Mouse (Mus musculus) midbrain, embryonic 15.5 days (tissue): Measurements from ENCODE around the gene Golga2. TPM values are rescaled to one million over a fixed set of nuclear protein-coding genes. Genes with fewer than 3 reads are reported as not detected.

ENCODE experiments used
- ATAC-seq: fragments of 200-750 bp; cut with Nextera tagmentation; replicated peaks from 2 replicates; pipeline ENCODE4 v1.8.0; 2017; ENCODE audit warnings: moderate TSS enrichment
- H3K27ac ChIP-seq: fragments of 300-500 bp; sonication (generic); 2 replicates; pipeline ENCODE4 v1.5.1; 2015; ENCODE audit warnings: mild to moderate bottlenecking, inconsistent platforms
- H3K27me3 ChIP-seq: fragments of 300-500 bp; sonication (generic); replicated peaks from 2 replicates; pipeline ENCODE4 v1.6.1; 2015; ENCODE audit warnings: inconsistent platforms
- H3K36me3 ChIP-seq: fragments of 300-500 bp; sonication (generic); replicated peaks from 2 replicates; pipeline ENCODE4 v1.6.1; 2015; ENCODE audit warnings: inconsistent platforms
- H3K4me1 ChIP-seq: fragments of 300-500 bp; sonication (generic); 2 replicates; pipeline ENCODE4 v1.6.1; 2015; ENCODE audit warnings: inconsistent platforms
- H3K4me2 ChIP-seq: fragments of 300-500 bp; sonication (generic); 2 replicates; pipeline ENCODE4 v1.6.1; 2015; ENCODE audit warnings: inconsistent platforms, mild to moderate bottlenecking, moderate library complexity
- H3K4me3 ChIP-seq: fragments of 300-500 bp; sonication (generic); 2 replicates; pipeline ENCODE4 v1.5.1; 2015; ENCODE audit warnings: mild to moderate bottlenecking, inconsistent platforms
- H3K9ac ChIP-seq: fragments of 300-500 bp; sonication (generic); 2 replicates; pipeline ENCODE4 v1.6.1; 2015; ENCODE audit warnings: mild to moderate bottlenecking, inconsistent platforms
- H3K9me3 ChIP-seq: fragments of 300-500 bp; sonication (generic); 2 replicates; pipeline ENCODE4 v1.6.1; 2016; ENCODE audit warnings: inconsistent platforms
- WGBS: fragments of 180-500 bp; shearing (Covaris S2); methylation state at CpG from one replicate; pipeline ENCODE4 v1.1.7; 2015; ENCODE audit warnings: mixed read lengths; 5-methylcytosine and 5-hydroxymethylcytosine counted together
- polyA plus RNA-seq: library from polyadenylated mRNA; unstranded; fragments of >200 nt; fragmentation: Nextera tagmentation; extraction: Ambion mirVana; gene quantifications from 2 replicates; pipeline ENCODE4 v1.2.1, GENCODE M21; 2015

Golga2 gene
- polyA plus RNA-seq, 1 experiment from 2014 or later, result 34.1 TPM

- H3K4me1 ChIP-seq, result peaks cover 10% of the 10 kb centered on the region
- no peaks in the 10 kb centered on the region for H3K9me3 ChIP-seq
- WGBS, result 84% methylated on average over 4 of the region's 4 CpGs
- no peak for ATAC-seq
- H3K9ac ChIP-seq, result no peak overlapping the region
- peaks cover 15% of the 10 kb centered on the region for H3K36me3 ChIP-seq
- 0 out of 2 replicates have a peak, but pooled peaks cover 1% of the 10 kb centered on the region for H3K27me3 ChIP-seq
- no peak overlapping the region for H3K27ac ChIP-seq
- no peak overlapping the region for H3K4me2 ChIP-seq
- H3K4me3 ChIP-seq, result no peak overlapping the region
Measured at GRCm38 (mm10) chr2:32342039-32342438, 54.9 kb downstream of the Golga2 start.

- H3K36me3 ChIP-seq, result peaks cover 9% of the 10 kb centered on the region
- WGBS, result 65% methylated on average over 6 of the region's 6 CpGs
- no peak overlapping the region for H3K9ac ChIP-seq
- peak; percentile 38; the same call in 1 of the 2 replicates for ATAC-seq
- no peak overlapping the region for H3K4me2 ChIP-seq
- no peaks in the 10 kb centered on the region for H3K9me3 ChIP-seq
- no peaks in the 10 kb centered on the region for H3K27me3 ChIP-seq
- peak overlapping the region; percentile 25; the same call in 1 of the 2 replicates for H3K27ac ChIP-seq
- no peak overlapping the region for H3K4me3 ChIP-seq
- H3K4me1 ChIP-seq, result peaks cover 10% of the 10 kb centered on the region
Measured at GRCm38 (mm10) chr2:32342539-32343350, 55.6 kb downstream of the Golga2 start.

GRCm38 (mm10) chr2:32343351-32343671 lies 56.1 kb downstream of the Golga2 start:
- H3K9ac ChIP-seq, result no peak overlapping the region
- WGBS, result 91% methylated on average over 2 of the region's 2 CpGs
- H3K4me3 ChIP-seq, result no peak overlapping the region

GRCm38 (mm10) chr2:32344056-32344455 lies 56.9 kb downstream of the Golga2 start:
- no peaks in the 10 kb centered on the region for H3K9me3 ChIP-seq
- H3K9ac ChIP-seq, result no peak overlapping the region
- H3K27ac ChIP-seq, result no peak overlapping the region
- peaks cover 2% of the 10 kb centered on the region; the same call in 1 of the 2 replicates for H3K36me3 ChIP-seq
- H3K27me3 ChIP-seq, result no peaks in the 10 kb centered on the region
- no peak overlapping the region for H3K4me2 ChIP-seq
- 75% methylated on average over 10 of the region's 10 CpGs for WGBS
- ATAC-seq, result no peak
- no peak overlapping the region for H3K4me3 ChIP-seq
- H3K4me1 ChIP-seq, result peaks cover 10% of the 10 kb centered on the region

More at GRCm38 (mm10) chr2:32343351-32343671, 56.1 kb downstream of the Golga2 start:
- no peak for ATAC-seq
- Histone ChIP-seq H3K4me2 (no peak overlapping the region), H3K27ac (no peak overlapping the region), H3K4me1 (peaks cover 10% of the 10 kb centered on the region), H3K9me3 (no peaks in the 10 kb centered on the region), H3K27me3 (no peaks in the 10 kb centered on the region), H3K36me3 (peaks cover 4% of the 10 kb centered on the region; the same call in 1 of the 2 replicates)

GRCm38 (mm10) chr2:32344598-32345321 lies 57.6 kb downstream of the Golga2 start:
- no peak overlapping the region for H3K4me3 ChIP-seq
- H3K4me2 ChIP-seq, result no peak overlapping the region
- H3K36me3 ChIP-seq, result no peaks in the 10 kb centered on the region; the same call in 1 of the 2 replicates
- no peaks in the 10 kb centered on the region for H3K9me3 ChIP-seq
- 63% methylated on average over 14 of the region's 14 CpGs for WGBS
- peaks cover 15% of the 10 kb centered on the region for H3K4me1 ChIP-seq
- no peaks in the 10 kb centered on the region for H3K27me3 ChIP-seq
- no peak for ATAC-seq
- H3K27ac ChIP-seq, result no peak overlapping the region
- no peak overlapping the region for H3K9ac ChIP-seq

- no peak for ATAC-seq
- Histone ChIP-seq H3K27ac (no peak overlapping the region), H3K4me1 (peaks cover 36% of the 10 kb centered on the region), H3K4me3 (no peak overlapping the region), H3K4me2 (no peak overlapping the region), H3K9ac (no peak overlapping the region), H3K9me3 (no peaks in the 10 kb centered on the region), H3K36me3 (no peaks in the 10 kb centered on the region; the same call in 1 of the 2 replicates), H3K27me3 (no peaks in the 10 kb centered on the region)
- whole genome bisulfite sequencing, result 82% methylated on average over 6 of the region's 6 CpGs
Measured at GRCm38 (mm10) chr2:32347019-32347418, 59.8 kb downstream of the Golga2 start.

- no peaks in the 10 kb centered on the region for H3K9me3 ChIP-seq
- H3K4me3 ChIP-seq, result no peak overlapping the region
- H3K4me2 ChIP-seq, result no peak overlapping the region
- WGBS, result 87% methylated on average over 11 of the region's 11 CpGs
- H3K27ac ChIP-seq, result no peak overlapping the region
- ATAC-seq, result no peak
- no peaks in the 10 kb centered on the region; the same call in 1 of the 2 replicates for H3K36me3 ChIP-seq
- H3K4me1 ChIP-seq, result peaks cover 27% of the 10 kb centered on the region
- H3K27me3 ChIP-seq, result no peaks in the 10 kb centered on the region
- H3K9ac ChIP-seq, result no peak overlapping the region
Measured at GRCm38 (mm10) chr2:32348311-32348710, 61.1 kb downstream of the Golga2 start.

GRCm38 (mm10) chr2:32349625-32350255 lies 62.6 kb downstream of the Golga2 start:
- 70% methylated on average over 8 of the region's 8 CpGs for WGBS
- Histone ChIP-seq H3K4me2 (no peak overlapping the region), H3K9ac (no peak overlapping the region)

GRCm38 (mm10) chr2:32350471-32351051 lies 63.4 kb downstream of the Golga2 start:
- ATAC-seq, result no peak
- Histone ChIP-seq H3K9me3 (no peaks in the 10 kb centered on the region), H3K27ac (no peak overlapping the region), H3K4me3 (no peak overlapping the region; the same call in 1 of the 2 replicates), H3K36me3 (no peaks in the 10 kb centered on the region; the same call in 1 of the 2 replicates), H3K9ac (peak overlapping the region; percentile 96; the same call in 1 of the 2 replicates), H3K4me1 (peaks cover 34% of the 10 kb centered on the region), H3K27me3 (no peaks in the 10 kb centered on the region), H3K4me2 (peak overlapping the region; percentile 57)
- 60% methylated on average over 13 of the region's 13 CpGs for WGBS

More at GRCm38 (mm10) chr2:32349625-32350255, 62.6 kb downstream of the Golga2 start:
- H3K4me3 ChIP-seq, result no peak overlapping the region
- ATAC-seq, result no peak
- no peaks in the 10 kb centered on the region; the same call in 1 of the 2 replicates for H3K36me3 ChIP-seq
- H3K4me1 ChIP-seq, result peaks cover 34% of the 10 kb centered on the region
- no peak overlapping the region for H3K27ac ChIP-seq
- H3K27me3 ChIP-seq, result no peaks in the 10 kb centered on the region
- H3K9me3 ChIP-seq, result no peaks in the 10 kb centered on the region

GRCm38 (mm10) chr2:32351471-32351961 lies 64.3 kb downstream of the Golga2 start:
- Histone ChIP-seq H3K9me3 (no peaks in the 10 kb centered on the region), H3K4me1 (peaks cover 34% of the 10 kb centered on the region), H3K27ac (peak overlapping the region; percentile 97), H3K4me3 (peak overlapping the region; percentile 85), H3K4me2 (peak overlapping the region; percentile 57), H3K27me3 (no peaks in the 10 kb centered on the region), H3K36me3 (no peaks in the 10 kb centered on the region; the same call in 1 of the 2 replicates), H3K9ac (peak overlapping the region; percentile 96)
- ATAC-seq, result peak; percentile 14; the same call in 1 of the 2 replicates
- WGBS, result 53% methylated on average over 9 of the region's 9 CpGs

- Histone ChIP-seq H3K36me3 (no peaks in the 10 kb centered on the region; the same call in 1 of the 2 replicates), H3K27me3 (no peaks in the 10 kb centered on the region), H3K4me3 (peak within 1 kb of the TSS; percentile 85), H3K27ac (peak within 1 kb of the TSS; percentile 97), H3K4me2 (peak within 1 kb of the TSS; percentile 57), H3K9me3 (no peaks in the 10 kb centered on the region), H3K9ac (peak within 1 kb of the TSS; percentile 96), H3K4me1 (peaks cover 34% of the 10 kb centered on the region)
- peak; percentile 75 for ATAC-seq
- under 1% methylated on average over 32 of the region's 52 CpGs for WGBS
Measured at GRCm38 (mm10) chr2:32352151-32353006, 65.2 kb downstream of the Golga2 start, which contains the start of gene Ciz1. Gene Ciz1, plus strand, starts transcription at chr2:32352327.
